Mouse (Mus musculus) cortical plate, adult 2 months (tissue): ENCODE measurements around the gene Far1. TPM values are rescaled to one million over a fixed set of nuclear protein-coding genes. Genes with fewer than 3 reads are reported as not detected.
A peak's percentile ranks its signal among the peaks of the same experiment; 100 is the strongest.

Experiments
- H3K27ac ChIP-seq: fragments of 200-500 bp; 2 replicates; pipeline ENCODE4 v1.5.1; 2012; ENCODE audit warnings: low read length, control low read depth, inconsistent platforms; ENCODE audit not compliant: insufficient read depth
- H3K4me1 ChIP-seq: fragments of 200-500 bp; 2 replicates; pipeline ENCODE4 v1.6.1; 2011; ENCODE audit warnings: low read length; ENCODE audit not compliant: control insufficient read depth, insufficient read depth
- H3K4me3 ChIP-seq: fragments of 200-500 bp; 2 replicates; pipeline ENCODE4 v1.5.1; 2011; ENCODE audit warnings: mild to moderate bottlenecking, low read length, control low read depth; ENCODE audit not compliant: insufficient read depth
- CTCF ChIP-seq: fragments of 200-500 bp; IDR thresholded peaks from 2 replicates; pipeline ENCODE4 v1.5.1; 2011; ENCODE audit warnings: mild to moderate bottlenecking, control low read depth, low read length; ENCODE audit not compliant: insufficient read depth; ENCODE audit errors: extremely low read depth
- POLR2A ChIP-seq: fragments of 200-500 bp; IDR thresholded peaks from 2 replicates; pipeline ENCODE4 v1.6.1; 2011; ENCODE audit warnings: mild to moderate bottlenecking, low read length, control low read depth; ENCODE audit not compliant: insufficient read depth; ENCODE audit errors: extremely low read depth
- polyA plus RNA-seq: library from polyadenylated mRNA; depleted of rRNA; stranded (reverse); fragments of >200 nt; gene quantifications from 2 replicates; pipeline ENCODE4 v1.2.3, GENCODE M21; 2012; rRNA removed

Far1 gene
- polyA plus RNA-seq = 81.4 and 83.4 TPM in 2 replicates

DNA sequence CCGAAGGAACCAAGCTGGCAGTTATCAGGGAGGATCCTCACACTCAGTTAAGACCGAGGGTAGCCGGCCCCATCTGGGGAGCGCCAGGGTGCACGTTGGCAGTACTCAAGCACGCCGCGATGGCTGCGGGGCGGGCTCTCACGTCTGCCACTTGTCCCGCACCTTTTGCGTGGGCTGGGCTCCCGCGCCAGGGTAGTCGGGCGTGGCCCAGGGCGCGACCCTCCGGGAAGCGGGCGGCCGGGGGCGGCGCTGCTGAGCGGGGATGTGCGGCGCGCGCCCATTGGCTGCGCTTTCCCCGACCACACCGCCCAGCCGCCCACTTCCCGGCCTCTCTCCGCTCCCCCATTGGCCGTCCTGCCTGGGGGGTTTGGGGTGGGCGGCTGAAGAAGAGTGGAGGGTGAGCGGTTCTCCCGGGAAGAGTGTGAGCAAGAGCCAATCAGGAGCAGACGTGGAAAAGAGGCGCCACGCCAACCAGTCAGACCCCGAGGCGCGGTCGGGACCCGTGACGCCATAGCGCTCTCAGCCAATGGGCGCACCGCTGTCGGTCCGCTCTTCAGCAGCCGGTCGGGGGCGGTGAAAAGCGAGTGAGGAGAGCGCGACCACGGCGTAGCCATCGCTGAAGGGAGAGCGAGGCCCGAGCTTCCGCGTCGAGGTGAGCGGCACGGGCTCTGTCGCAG lies at the start of gene Far1:
Gene Far1 (plus strand): TSS at position 549 of the 677 bp plus-strand sequence.
- TF ChIP-seq POLR2A = peak; percentile 91
- no peak for TF ChIP-seq CTCF
- H3K4me1 ChIP-seq = 0 out of 2 replicates have a peak, but pooled peaks cover 1% of the 10 kb centered on the region
- H3K4me3 ChIP-seq = peak within 1 kb of the TSS; percentile 54
- peak within 1 kb of the TSS; percentile 95 for H3K27ac ChIP-seq

DNA sequence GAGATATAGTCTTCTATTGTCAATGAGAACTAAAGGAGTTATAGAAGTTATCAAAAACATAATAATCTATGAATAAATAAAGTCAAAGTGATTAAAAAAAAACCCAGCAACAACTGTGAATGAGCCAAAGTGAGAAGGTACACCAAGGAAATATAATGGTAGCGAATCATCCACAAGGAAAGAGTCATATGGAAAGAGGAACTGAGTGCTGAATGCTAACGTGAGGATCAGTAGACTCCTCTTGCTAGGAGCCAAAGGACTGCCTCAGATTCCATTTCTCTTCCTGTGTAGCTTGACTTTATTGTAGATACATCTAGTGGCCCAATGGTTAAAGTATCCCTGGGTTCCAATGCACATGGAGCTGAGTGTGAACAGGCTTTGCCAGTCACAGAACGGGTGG lies 45.3 kb upstream of the Far1 start:
- TF ChIP-seq POLR2A (no peak), CTCF (no peak)
- H3K4me1 ChIP-seq = no peaks in the 10 kb centered on the region
- H3K4me3 ChIP-seq = no peak overlapping the region
- no peak overlapping the region for H3K27ac ChIP-seq

DNA sequence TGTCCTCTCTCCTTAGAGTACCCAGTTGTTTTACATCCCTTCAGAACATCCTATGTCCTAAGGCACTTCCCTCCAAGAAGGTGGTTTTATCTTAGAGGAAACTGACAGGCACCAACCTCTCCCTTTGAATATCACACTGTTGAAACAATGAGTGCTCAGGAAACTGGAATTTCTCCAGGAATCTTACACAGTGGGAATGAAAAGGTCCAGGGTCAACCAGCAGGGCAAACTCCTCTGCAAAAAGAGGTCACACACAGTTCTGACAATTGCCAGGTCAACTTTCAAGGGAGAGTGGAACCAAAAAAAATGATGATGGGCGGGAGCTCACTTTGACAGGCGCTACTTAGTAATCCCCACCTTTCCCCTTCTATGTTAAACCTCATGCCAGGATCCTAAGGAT lies 43.0 kb upstream of the Far1 start:
- Histone ChIP-seq H3K4me1 (no peaks in the 10 kb centered on the region), H3K27ac (no peak overlapping the region), H3K4me3 (no peak overlapping the region)
- TF ChIP-seq POLR2A (no peak), CTCF (no peak)

DNA sequence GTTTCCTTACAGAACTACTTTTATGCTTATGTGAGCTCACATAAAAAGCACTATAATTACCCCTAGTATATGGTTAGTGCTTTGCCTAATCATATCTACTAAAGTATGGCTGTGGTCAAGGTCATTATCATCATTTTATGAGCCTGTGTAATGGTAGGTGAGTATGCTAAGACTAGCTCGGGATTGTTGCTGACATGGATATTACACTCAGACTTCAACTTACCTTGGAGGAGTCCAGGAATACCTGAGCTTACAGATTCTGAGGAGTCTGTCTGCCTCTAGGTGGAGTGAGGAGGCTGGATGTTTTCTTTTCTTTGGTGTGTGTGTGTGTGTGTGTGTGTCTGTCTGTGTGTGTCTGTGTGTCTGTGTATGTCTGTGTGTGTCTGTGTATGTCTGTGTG lies 42.0 kb upstream of the Far1 start:
- TF ChIP-seq CTCF (no peak), POLR2A (no peak)
- Histone ChIP-seq H3K4me3 (no peak overlapping the region), H3K4me1 (no peaks in the 10 kb centered on the region), H3K27ac (no peak overlapping the region)

DNA sequence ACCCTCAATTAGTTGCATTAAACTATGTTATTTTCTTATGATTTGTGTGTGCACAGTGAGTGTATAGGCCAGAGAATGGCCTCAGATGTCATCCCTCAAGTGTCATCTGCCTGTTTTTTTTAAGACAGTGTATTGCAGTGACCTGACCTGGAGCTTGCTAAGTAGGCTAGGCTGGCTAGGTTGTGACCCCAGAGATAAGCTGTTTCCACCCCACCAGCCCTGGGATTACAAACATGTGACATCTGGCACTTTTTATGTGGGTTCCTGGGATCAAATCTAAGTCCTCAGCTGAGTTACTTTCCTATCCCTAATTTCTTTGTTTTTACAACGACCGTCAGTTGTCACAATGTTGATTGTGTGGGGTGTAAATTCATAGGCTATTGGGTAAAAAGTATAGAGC lies 17.8 kb upstream of the Far1 start:
- Histone ChIP-seq H3K4me1 (no peaks in the 10 kb centered on the region), H3K27ac (no peak overlapping the region), H3K4me3 (no peak overlapping the region)
- no peak for TF ChIP-seq CTCF

DNA sequence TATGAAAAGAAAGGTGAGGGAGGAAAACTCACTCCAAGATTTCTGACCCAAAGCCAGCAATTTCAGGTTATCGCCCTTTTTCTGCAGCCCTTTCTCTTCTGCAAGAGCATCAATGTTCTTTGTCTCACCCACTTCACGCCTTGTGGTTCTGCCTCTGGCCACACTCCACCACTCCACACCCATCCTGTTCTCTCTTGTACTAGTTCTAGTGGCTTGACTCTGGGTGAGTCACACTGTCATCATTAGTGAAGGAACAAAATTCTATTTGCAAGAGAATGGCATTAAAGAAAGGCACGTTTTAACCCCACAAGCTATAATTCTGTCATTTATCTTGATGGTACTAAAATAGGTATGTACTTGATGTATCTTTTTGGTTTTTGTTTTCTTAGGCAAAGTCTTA lies 15.2 kb upstream of the Far1 start:
- H3K27ac ChIP-seq = no peak overlapping the region

DNA sequence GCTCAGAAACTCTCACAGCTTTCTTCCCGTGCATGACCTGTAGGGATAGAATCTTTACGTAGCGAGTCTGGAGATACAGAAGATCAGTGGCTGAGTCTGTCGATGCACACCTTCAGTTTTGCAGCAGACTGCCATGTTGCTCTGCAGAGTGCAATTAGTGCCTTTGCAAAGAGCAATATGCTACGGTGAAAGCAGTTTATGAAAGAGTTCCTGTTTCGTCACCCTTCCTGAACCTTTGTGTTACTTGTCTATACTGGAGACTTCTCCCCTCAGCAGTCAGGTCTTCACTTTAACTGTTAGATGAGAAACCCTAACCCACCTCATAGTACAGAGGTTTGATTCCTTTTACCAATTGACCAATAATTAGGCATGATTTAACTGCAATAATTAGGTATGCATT lies 13.8 kb upstream of the Far1 start:
- TF ChIP-seq POLR2A (no peak), CTCF (no peak)
- H3K27ac ChIP-seq = no peak overlapping the region

More for the DNA sequence above, 15.2 kb upstream of the Far1 start:
- TF ChIP-seq POLR2A (no peak), CTCF (no peak)
- Histone ChIP-seq H3K4me3 (no peak overlapping the region), H3K4me1 (no peaks in the 10 kb centered on the region)

DNA sequence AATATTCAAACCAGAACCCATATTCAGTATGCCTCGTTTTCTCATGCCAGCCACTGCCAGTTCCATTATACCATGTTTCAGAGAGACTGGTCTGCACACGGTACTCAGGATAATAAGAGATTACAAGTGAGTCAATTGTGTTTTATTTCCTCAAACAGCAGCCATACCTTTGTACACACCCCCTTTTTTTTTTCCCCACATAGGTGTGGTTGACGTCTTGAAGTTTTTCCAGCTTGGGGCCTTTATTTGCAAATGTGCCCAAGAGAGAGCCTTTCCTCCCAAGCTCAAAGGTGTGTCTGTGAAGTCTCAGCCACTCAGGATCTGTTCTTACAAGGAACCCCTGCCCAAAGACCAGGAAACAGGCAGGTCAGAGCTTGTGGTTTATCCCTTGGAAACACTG lies 11.2 kb upstream of the Far1 start:
- TF ChIP-seq CTCF = no peak
- no peak for TF ChIP-seq POLR2A
- Histone ChIP-seq H3K4me1 (no peaks in the 10 kb centered on the region), H3K27ac (no peak overlapping the region)

More for the DNA sequence above, 13.8 kb upstream of the Far1 start:
- Histone ChIP-seq H3K4me3 (no peak overlapping the region), H3K4me1 (no peaks in the 10 kb centered on the region)

DNA sequence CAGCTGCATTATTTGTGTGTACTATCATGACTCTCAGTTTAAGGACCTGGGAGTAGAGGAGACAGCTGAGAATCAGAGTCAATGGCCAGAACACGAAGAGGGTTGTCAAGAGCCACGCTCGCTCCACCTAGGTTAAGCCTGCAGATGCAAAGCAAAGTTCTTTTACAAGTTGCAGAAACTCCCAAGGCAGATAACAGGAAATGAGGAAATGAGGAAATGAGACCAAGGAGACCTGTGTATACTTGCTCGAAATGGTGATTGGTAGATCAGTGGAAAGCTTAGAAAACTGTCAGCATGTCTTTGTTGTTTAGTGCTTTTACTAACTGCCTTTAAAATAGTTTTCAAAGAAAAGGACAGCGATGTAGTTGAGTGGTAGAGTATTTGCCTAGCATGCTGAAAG lies 8.6 kb upstream of the Far1 start:
- no peak overlapping the region for H3K27ac ChIP-seq
- H3K4me1 ChIP-seq = no peaks in the 10 kb centered on the region
- no peak overlapping the region for H3K4me3 ChIP-seq
- TF ChIP-seq POLR2A (no peak), CTCF (no peak)

More for the DNA sequence above, 11.2 kb upstream of the Far1 start:
- H3K4me3 ChIP-seq = no peak overlapping the region

DNA sequence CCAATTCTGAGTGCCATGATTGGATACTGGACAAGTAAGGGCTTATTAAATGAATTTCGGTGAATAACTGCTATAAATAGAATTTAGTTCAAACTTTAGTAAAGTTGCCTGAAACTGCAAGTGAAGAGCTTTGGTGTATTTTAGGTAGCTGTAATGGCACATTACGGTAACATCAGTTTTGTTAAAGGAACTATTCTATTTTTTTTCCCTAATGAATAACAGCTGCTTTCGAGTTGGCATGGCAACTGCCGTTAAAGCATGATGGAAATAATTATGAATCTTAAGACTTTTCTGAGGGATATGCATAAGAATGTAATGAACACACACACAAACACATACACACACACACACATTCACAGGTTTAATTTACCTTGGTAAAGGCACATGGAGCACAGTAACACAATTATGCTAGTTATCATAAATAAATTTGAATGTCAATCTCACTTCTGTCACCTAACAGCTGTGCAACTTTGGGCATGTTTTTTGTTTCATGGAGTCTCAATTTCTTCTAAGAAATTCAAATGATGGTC lies 8.1 kb upstream of the Far1 start:
- no peak for TF ChIP-seq CTCF
- TF ChIP-seq POLR2A = no peak
- Histone ChIP-seq H3K4me3 (no peak overlapping the region), H3K4me1 (no peaks in the 10 kb centered on the region), H3K27ac (no peak overlapping the region)

DNA sequence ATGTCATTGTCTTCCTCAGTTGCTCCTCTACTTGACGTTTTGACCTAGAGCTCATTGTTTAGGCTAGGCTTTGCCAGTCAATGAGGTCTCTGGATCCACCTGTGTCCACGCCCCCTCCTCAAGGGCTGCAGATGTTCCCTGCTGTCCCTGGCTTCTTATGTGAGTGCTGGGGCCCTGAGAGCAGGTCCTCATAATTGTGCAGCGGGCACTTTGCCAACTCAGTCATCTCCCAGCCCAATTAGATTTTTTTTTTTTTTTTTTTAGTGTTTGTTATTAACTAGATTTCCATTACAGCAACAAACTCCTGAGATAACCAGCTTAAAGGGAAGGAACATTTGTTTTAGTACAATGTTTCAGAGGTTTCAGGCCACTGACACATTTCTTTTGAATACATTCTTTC lies 5.8 kb upstream of the Far1 start:
- TF ChIP-seq CTCF (no peak), POLR2A (no peak)
- H3K4me1 ChIP-seq = no peaks in the 10 kb centered on the region
- no peak overlapping the region for H3K27ac ChIP-seq
- no peak overlapping the region for H3K4me3 ChIP-seq
